Mouse (Mus musculus): ENCODE data around the gene Vps52. TPM values are rescaled to one million over a fixed set of nuclear protein-coding genes. Genes with fewer than 3 reads are reported as not detected.
"Not testable (repeated sequence)": the region's sequence is repeated elsewhere in the genome, so short reads cannot be mapped to it uniquely, and the experiment has no call there.

Vps52 gene
- total RNA-seq, 2 experiments from 2014 or later, result 84.3 to 92.5 TPM

DNA sequence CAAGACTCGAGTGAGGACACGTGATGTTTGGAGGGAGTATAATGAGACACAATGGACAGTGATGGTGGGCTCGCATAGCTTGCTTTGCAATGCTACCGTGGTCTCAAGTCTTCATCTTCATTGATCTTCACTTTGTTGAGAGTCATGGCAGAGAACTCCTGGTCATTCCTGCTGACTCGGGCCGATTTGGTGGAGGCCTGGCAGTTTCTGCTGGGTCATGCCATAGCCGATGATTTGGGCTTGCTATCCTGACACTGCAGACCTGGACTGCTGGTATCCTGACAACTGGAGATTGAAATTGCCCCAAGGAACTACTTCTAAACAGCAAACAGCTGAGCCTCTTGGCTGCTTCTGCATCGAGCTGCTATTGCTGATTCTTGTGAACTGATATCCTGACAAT is 39.3 kb downstream of the Vps52 start:
- Histone ChIP-seq H3K4me3 (no peak overlapping the region), H3K27ac (no peak overlapping the region)
- no peak for DNase-seq (ENCODE audit: low spot score in 2 of 2)
- no peak for TF ChIP-seq CTCF (conservative IDR thresholded peaks at IDR 0.05)

GRCm38 (mm10) chr17:33995651-33996050 is 40.0 kb downstream of the Vps52 start:
- TF ChIP-seq CTCF (conservative IDR thresholded peaks at IDR 0.05), result no peak
- no peak for DNase-seq (ENCODE audit: low spot score in 2 of 2)
- Histone ChIP-seq H3K27ac (no peak overlapping the region), H3K4me3 (no peak overlapping the region)

DNA sequence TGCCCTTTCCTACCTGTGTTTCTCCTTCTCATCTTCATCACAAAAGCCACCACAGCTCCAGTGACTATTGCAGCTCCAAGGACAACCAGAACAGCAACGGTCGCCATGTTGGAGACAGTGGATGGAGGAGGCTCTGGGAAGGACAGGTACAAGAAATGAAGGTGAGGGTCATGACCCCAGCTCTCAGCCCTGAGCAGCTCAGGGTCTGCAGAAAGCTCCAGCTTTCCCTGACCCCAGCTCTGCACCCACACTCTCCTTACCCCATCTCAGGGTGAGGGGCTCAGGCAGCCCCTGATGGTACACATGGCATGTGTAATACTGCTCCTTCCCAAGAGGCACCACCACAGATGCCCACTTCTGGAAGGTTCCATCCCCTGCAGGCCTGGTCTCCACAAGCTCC is 41.4 kb downstream of the Vps52 start:
- H3K4me3 ChIP-seq; DNase-seq (ENCODE audit: low spot score in 2 of 2): not testable (repeated sequence)

DNA sequence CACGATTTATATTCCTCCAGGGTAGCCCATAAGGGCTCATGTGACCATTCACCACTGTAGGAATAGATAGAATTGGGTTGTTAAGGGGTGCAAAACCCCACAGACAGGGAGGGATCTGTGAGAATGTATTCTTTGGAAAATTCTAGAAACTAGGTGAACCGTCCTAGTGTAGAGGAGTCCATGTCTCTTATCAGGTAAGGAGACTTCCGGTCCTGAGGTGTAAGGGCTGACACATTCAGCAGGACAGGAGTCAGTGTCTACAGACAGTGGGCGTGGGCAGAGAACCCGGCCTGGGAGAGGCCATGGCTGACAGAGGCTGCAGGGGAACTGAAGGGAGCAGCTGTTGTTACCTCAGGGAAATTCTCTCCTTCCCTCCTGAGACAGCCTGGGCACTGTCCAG is 43.1 kb downstream of the Vps52 start:
- not testable (repeated sequence) for H3K4me3 ChIP-seq; DNase-seq (ENCODE audit: low spot score in 2 of 2); H3K27ac ChIP-seq

More for the DNA sequence above, 41.4 kb downstream of the Vps52 start:
- not testable (repeated sequence) for H3K27ac ChIP-seq

- H3K4me3 ChIP-seq, result peak overlapping the region; percentile 59
- H3K27ac ChIP-seq, result no peak overlapping the region
- no peak for DNase-seq (ENCODE audit: low spot score in 2 of 2)
- no peak for TF ChIP-seq CTCF (conservative IDR thresholded peaks at IDR 0.05)
Observed at GRCm38 (mm10) chr17:33999341-34000149, 43.9 kb downstream of the Vps52 start.

DNA sequence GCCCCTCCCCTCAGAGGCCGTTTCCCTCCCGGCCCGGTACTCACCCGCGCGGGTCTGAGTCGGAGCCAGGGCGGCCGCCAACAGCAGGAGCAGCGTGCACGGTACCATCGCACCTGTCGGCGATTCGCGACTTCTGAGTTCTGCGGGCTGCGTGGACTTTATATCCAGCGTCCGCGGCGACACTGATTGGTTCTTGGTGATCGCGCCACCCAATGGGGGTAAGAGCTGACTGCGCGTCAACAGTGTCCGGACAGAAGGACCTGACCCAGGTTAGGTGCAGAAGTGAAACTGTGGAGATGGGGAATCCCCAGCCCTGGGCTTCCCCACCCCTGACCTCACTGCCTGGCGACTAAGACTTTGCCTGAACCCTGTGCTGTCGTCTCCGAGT is 44.5 kb downstream of the Vps52 start, which contains the start of gene H2-K1:
TSS of gene H2-K1 (minus strand) at position 198 of the 388 bp plus-strand sequence.
- peak within 1 kb of the TSS; percentile 59 for H3K4me3 ChIP-seq
- TF ChIP-seq CTCF (conservative IDR thresholded peaks at IDR 0.05), result peak; percentile 30
- H3K27ac ChIP-seq, result no peak within 1 kb of the TSS
- DNase-seq (ENCODE audit: low spot score in 2 of 2), result peak; percentile 46 to 67

DNA sequence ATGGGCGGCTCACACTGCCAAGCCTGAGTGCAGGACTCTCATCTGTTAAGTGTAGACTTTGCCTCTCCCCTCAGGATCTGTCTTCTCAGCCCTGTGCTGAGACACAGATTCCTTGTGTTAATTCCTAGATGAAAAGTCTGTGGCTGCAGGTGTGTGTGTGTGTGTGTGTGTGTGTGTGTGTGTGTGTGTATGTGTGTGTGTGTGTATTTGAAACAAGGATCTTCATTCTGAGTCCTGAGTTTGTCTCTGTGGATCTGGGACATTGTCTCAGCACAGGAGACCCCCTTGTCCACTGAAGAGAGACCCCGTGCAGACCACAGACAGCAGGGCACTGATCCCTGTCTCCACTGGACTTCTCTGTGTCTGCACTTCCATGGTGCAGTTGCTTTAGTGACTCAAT is 45.2 kb downstream of the Vps52 start:
- not testable (repeated sequence) for DNase-seq (ENCODE audit: low spot score in 2 of 2); H3K4me3 ChIP-seq; H3K27ac ChIP-seq

- DNase-seq (ENCODE audit: low spot score in 2 of 2), result peak in 1 of 2 experiments; percentile 44
- peak; percentile 78 for TF ChIP-seq CTCF (conservative IDR thresholded peaks at IDR 0.05)
- Histone ChIP-seq H3K27ac (no peak overlapping the region), H3K4me3 (no peak overlapping the region)
Observed at GRCm38 (mm10) chr17:34003426-34003825, 47.8 kb downstream of the Vps52 start.

DNA sequence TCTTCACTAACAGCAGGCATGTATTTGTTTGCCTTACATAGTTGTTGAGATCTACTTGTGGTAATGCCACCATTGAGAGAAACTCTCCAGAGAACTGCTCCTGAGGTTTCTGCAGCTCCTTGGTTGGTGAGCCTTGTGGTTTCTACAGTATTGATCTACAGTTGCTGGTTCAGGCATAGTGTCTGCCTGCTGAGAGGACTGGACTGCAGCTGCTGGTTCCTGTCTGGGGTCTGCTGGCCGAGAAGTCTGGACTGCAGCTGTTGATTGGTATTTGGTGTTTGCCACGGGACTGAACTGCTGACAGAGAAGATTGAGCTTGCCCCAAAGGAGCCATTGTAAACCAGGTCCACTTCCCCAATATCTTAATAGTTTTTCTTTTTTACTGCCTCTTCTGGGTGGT is 51.0 kb downstream of the Vps52 start:
- TF ChIP-seq CTCF (conservative IDR thresholded peaks at IDR 0.05), result no peak
- Histone ChIP-seq H3K4me3 (no peak overlapping the region), H3K27ac (no peak overlapping the region)
- DNase-seq (ENCODE audit: low spot score in 2 of 2), result no peak

DNA sequence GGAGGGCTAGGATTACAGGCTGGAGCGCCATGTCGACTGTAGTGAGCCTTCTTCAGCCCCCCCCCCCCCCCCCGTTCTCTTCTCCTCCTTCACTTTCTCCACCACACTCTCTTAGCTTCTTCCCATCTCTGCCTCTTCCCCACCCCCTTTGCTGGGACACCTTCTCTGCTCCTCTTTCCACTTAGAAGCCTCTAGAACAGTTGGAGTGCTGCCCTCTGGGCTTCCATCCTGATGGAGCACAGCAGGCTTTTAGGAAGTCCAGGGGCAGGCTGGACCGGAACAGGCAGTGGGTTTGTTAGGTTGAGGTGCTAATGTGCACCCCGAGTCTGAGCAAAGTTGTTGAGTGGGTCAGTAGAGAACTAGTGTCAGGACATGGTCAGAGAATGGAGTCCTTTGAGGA is 54.5 kb downstream of the Vps52 start:
- H3K27ac ChIP-seq, result no peak overlapping the region
- no peak overlapping the region for H3K4me3 ChIP-seq
- TF ChIP-seq CTCF (conservative IDR thresholded peaks at IDR 0.05), result no peak
- DNase-seq (ENCODE audit: low spot score in 2 of 2), result no peak

DNA sequence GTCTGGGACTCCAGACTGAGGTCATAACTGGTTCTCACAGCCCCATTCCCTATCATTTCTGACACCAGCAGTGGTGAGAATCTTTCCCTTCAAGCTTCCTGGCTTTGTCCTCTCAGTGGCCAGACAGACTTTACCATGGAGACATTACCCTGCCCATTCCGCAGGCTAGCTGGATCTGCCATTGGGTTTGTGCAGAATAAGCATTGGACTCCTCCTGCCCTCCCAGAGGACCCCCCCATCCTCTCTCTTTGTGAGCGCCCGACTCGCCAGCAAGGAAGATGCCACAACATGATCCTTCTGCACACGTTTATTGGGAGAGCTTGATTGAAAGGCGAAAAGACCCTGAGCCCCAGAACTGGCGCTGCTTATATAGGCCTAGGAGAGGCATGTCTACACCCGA is 57.8 kb downstream of the Vps52 start:
- no peak overlapping the region for H3K27ac ChIP-seq
- no peak for DNase-seq (ENCODE audit: low spot score in 2 of 2)
- H3K4me3 ChIP-seq, result no peak overlapping the region
- no peak for TF ChIP-seq CTCF (conservative IDR thresholded peaks at IDR 0.05)

Other genes with a start within 250 kb of the Vps52 start
- gene March2, start 237.1 kb upstream of the Vps52 start, total RNA-seq (2021), result 10 to 100 TPM; 84.7 to 86.1 TPM
- gene Rab11b, start 195.3 kb upstream of the Vps52 start, total RNA-seq (2021), result 100 to 1,000 TPM; 306 to 322 TPM
- gene Angptl4, start 174.0 kb upstream of the Vps52 start, total RNA-seq (2021), result 1 to 10 TPM; 4.1 to 4.2 TPM
- 10 to 100 TPM; 35.2 to 40.6 TPM for gene Kank3, start 145.3 kb upstream of the Vps52 start, total RNA-seq (2021)
- 100 to 1,000 TPM; 723 to 770 TPM for gene Rps28, start 131.2 kb upstream of the Vps52 start, total RNA-seq (2021)
- gene Ndufa7, start 131.2 kb upstream of the Vps52 start, total RNA-seq (2021), result 100 to 1,000 TPM; 207 to 208 TPM
- 10 to 100 TPM; 22.6 to 25.0 TPM for gene Cd320, start 112.7 kb upstream of the Vps52 start, total RNA-seq (2021)
- gene Gm7029, start 82.0 kb upstream of the Vps52 start, total RNA-seq (2021), result not detected
- gene Kifc1, start 65.2 kb upstream of the Vps52 start, total RNA-seq (2021), result 1 to 10 TPM; 1.8 to 3.0 TPM
- under 1 TPM; 0.61 to 0.64 TPM for gene Platr17, start 50.7 kb upstream of the Vps52 start, total RNA-seq (2021)
- 10 to 100 TPM; 26.1 to 32.9 TPM for gene Daxx, start 46.4 kb upstream of the Vps52 start, total RNA-seq (2021)
- gene Tapbp, start 39.9 kb upstream of the Vps52 start, total RNA-seq (2021), result 10 to 100 TPM; 30.2 to 40.1 TPM
- 10 to 100 TPM; 31.4 to 31.8 TPM for gene Zbtb22, start 39.9 kb upstream of the Vps52 start, total RNA-seq (2021)
- 10 to 100 TPM; 68.9 to 76.4 TPM for gene Rgl2, start 26.3 kb upstream of the Vps52 start, total RNA-seq (2021)
- gene Pfdn6, start 15.5 kb upstream of the Vps52 start, total RNA-seq (2021), result 10 to 100 TPM; 86.5 to 97.4 TPM
- 10 to 100 TPM; 14.5 to 18.9 TPM for gene Wdr46, start 15.2 kb upstream of the Vps52 start, total RNA-seq (2021)
- 1 to 10 TPM; 6.3 TPM for gene B3galt4, start 4.3 kb upstream of the Vps52 start, total RNA-seq (2021)
- 100 to 1,000 TPM; 310 to 336 TPM for gene Rps18, start 189 bp downstream of the Vps52 start, total RNA-seq (2021)
- 10 to 100 TPM; 20.7 to 22.5 TPM for gene H2-K1, start 44.5 kb downstream of the Vps52 start, total RNA-seq (2021)
- gene Ring1, start 68.9 kb downstream of the Vps52 start, total RNA-seq (2021), result 10 to 100 TPM; 39.6 to 45.2 TPM
- 10 to 100 TPM; 55.6 to 59.5 TPM for gene H2-Ke6, start 72.2 kb downstream of the Vps52 start, total RNA-seq (2021)
- gene Slc39a7, start 75.9 kb downstream of the Vps52 start, total RNA-seq (2021), result 10 to 100 TPM; 97.7 to 98.9 TPM
- 10 to 100 TPM; 80.6 to 85.5 TPM for gene Rxrb, start 76.0 kb downstream of the Vps52 start, total RNA-seq (2021)
- 10 to 100 TPM; 18.9 to 23.1 TPM for gene Col11a2, start 83.6 kb downstream of the Vps52 start, total RNA-seq (2021)
- under 1 TPM in 1 of 2 experiments, not detected in 1; 0.44 TPM for gene H2-Oa, start 136.5 kb downstream of the Vps52 start, total RNA-seq (2021)
- gene H2-DMa, start 163.7 kb downstream of the Vps52 start, total RNA-seq (2021), result 10 to 100 TPM; 26.2 to 33.1 TPM
- 100 to 1,000 TPM; 196 to 200 TPM for gene Brd2, start 166.8 kb downstream of the Vps52 start, total RNA-seq (2021)
- under 1 TPM; 0.77 to 0.96 TPM for gene H2-DMb2, start 187.5 kb downstream of the Vps52 start, total RNA-seq (2021)
- 1 to 10 TPM; 1.8 to 2.5 TPM for gene H2-DMb1, start 197.3 kb downstream of the Vps52 start, total RNA-seq (2021)
- gene Tap1, start 231.7 kb downstream of the Vps52 start, total RNA-seq (2021), result 1 to 10 TPM; 3.3 to 3.4 TPM
- 1 to 10 TPM; 2.1 to 3.6 TPM for gene Psmb9, start 232.0 kb downstream of the Vps52 start, total RNA-seq (2021)
- 1 to 10 TPM; 2.7 TPM for gene Psmb8, start 241.9 kb downstream of the Vps52 start, total RNA-seq (2021)
- 1 to 10 TPM; 7.8 to 9.3 TPM for gene Tap2, start 247.7 kb downstream of the Vps52 start, total RNA-seq (2021)

Data from layer of hippocampus, adult 2 months (tissue).